Mouse (Mus musculus) limb, embryonic 13.5 days (tissue): ENCODE measurements around the gene Rad23a. TPM values are rescaled to one million over a fixed set of nuclear protein-coding genes. Genes with fewer than 3 reads are reported as not detected.

Experiments used
- ATAC-seq: fragments of 200-750 bp; cut with Nextera tagmentation; 2 replicates; pipeline ENCODE4 v1.8.0; 2017; ENCODE audit warnings: low read depth, moderate number of reproducible peaks, moderate TSS enrichment; ENCODE audit not compliant: low FRiP score
- H3K27ac ChIP-seq: fragments of 300-500 bp; sonication (generic); 2 replicates; pipeline ENCODE4 v1.5.1; 2015; ENCODE audit warnings: inconsistent platforms, mild to moderate bottlenecking, moderate library complexity
- H3K27me3 ChIP-seq: fragments of 300-500 bp; sonication (generic); 2 replicates; pipeline ENCODE4 v1.6.1; 2015; ENCODE audit warnings: mild to moderate bottlenecking, inconsistent platforms
- H3K36me3 ChIP-seq: fragments of 300-500 bp; sonication (generic); 2 replicates; pipeline ENCODE4 v1.6.1; 2015; ENCODE audit warnings: inconsistent platforms, mild to moderate bottlenecking, moderate library complexity
- H3K4me1 ChIP-seq: fragments of 300-500 bp; sonication (generic); 2 replicates; pipeline ENCODE4 v1.6.1; 2015; ENCODE audit warnings: inconsistent platforms
- H3K4me2 ChIP-seq: fragments of 300-500 bp; sonication (generic); replicated peaks from 2 replicates; pipeline ENCODE4 v1.6.1; 2015; ENCODE audit warnings: inconsistent platforms, mild to moderate bottlenecking, moderate library complexity
- H3K4me3 ChIP-seq: fragments of 300-500 bp; sonication (generic); 2 replicates; pipeline ENCODE4 v1.5.1; 2015; ENCODE audit warnings: moderate library complexity, mild to moderate bottlenecking, inconsistent platforms
- H3K9ac ChIP-seq: fragments of 300-500 bp; sonication (generic); 2 replicates; pipeline ENCODE4 v1.6.1; 2015; ENCODE audit warnings: mild to moderate bottlenecking, inconsistent platforms
- H3K9me3 ChIP-seq: fragments of 300-500 bp; sonication (generic); 2 replicates; pipeline ENCODE4 v1.6.1; 2016; ENCODE audit warnings: inconsistent platforms
- WGBS: fragments of 180-500 bp; shearing (Covaris S2); methylation state at CpG from one replicate; pipeline ENCODE4 v1.1.7; 2015; 5-methylcytosine and 5-hydroxymethylcytosine counted together
- polyA plus RNA-seq: library from polyadenylated mRNA; unstranded; fragments of >200 nt; fragmentation: Nextera tagmentation; extraction: Ambion mirVana; gene quantifications from 2 replicates; pipeline ENCODE4 v1.2.1, GENCODE M21; 2015

Gene Rad23a
- polyA plus RNA-seq = 106 TPM in 2 replicates

GRCm38 (mm10) chr8:84840248-84840999 is at the start of gene Rad23a:
Gene Rad23a, minus strand, starts transcription at chr8:84840665.
- under 1% methylated on average over 49 of the region's 55 CpGs for WGBS
- ATAC-seq = peak; percentile 95
- Histone ChIP-seq H3K4me3 (peak within 1 kb of the TSS; percentile 88), H3K4me2 (peak within 1 kb of the TSS; percentile 71), H3K36me3 (peaks cover 82% of the 10 kb centered on the region), H3K9ac (peak within 1 kb of the TSS; percentile 90), H3K9me3 (no peaks in the 10 kb centered on the region), H3K4me1 (peaks cover 76% of the 10 kb centered on the region), H3K27ac (peak within 1 kb of the TSS; percentile 80), H3K27me3 (no peaks in the 10 kb centered on the region)

GRCm38 (mm10) chr8:84889141-84889540 is 48.7 kb upstream of the Rad23a start:
- WGBS = 92% methylated on average over 1 of the region's 1 CpGs
- H3K27ac ChIP-seq = no peak overlapping the region
- no peaks in the 10 kb centered on the region for H3K27me3 ChIP-seq
- no peak overlapping the region for H3K4me3 ChIP-seq
- H3K9me3 ChIP-seq = no peaks in the 10 kb centered on the region
- no peak overlapping the region for H3K9ac ChIP-seq
- ATAC-seq = no peak
- H3K4me1 ChIP-seq = peaks cover 14% of the 10 kb centered on the region
- peaks cover 65% of the 10 kb centered on the region for H3K36me3 ChIP-seq
- H3K4me2 ChIP-seq = no peak overlapping the region

- Histone ChIP-seq H3K4me2 (no peak overlapping the region), H3K9me3 (no peaks in the 10 kb centered on the region), H3K27me3 (no peaks in the 10 kb centered on the region), H3K4me1 (peaks cover 11% of the 10 kb centered on the region), H3K36me3 (peaks cover 69% of the 10 kb centered on the region), H3K27ac (no peak overlapping the region), H3K9ac (no peak overlapping the region), H3K4me3 (no peak overlapping the region)
- WGBS = 95% methylated on average over 3 of the region's 3 CpGs
- no peak for ATAC-seq
These were observed 47.8 kb upstream of the Rad23a start for GRCm38 (mm10) chr8:84888280-84888679.

GRCm38 (mm10) chr8:84884728-84885127 is 44.3 kb upstream of the Rad23a start:
- H3K4me3 ChIP-seq = no peak overlapping the region

GRCm38 (mm10) chr8:84878915-84879314 is 38.5 kb upstream of the Rad23a start:
- ATAC-seq = no peak
- Histone ChIP-seq H3K27ac (no peak overlapping the region), H3K36me3 (0 out of 2 replicates have a peak, but pooled peaks cover 5% of the 10 kb centered on the region), H3K27me3 (no peaks in the 10 kb centered on the region), H3K4me1 (no peaks in the 10 kb centered on the region), H3K9me3 (no peaks in the 10 kb centered on the region), H3K9ac (no peak overlapping the region), H3K4me2 (no peak overlapping the region), H3K4me3 (no peak overlapping the region)
- 63% methylated on average over 1 of the region's 1 CpGs for WGBS

More at GRCm38 (mm10) chr8:84884728-84885127, 44.3 kb upstream of the Rad23a start:
- Histone ChIP-seq H3K27me3 (no peaks in the 10 kb centered on the region), H3K9me3 (no peaks in the 10 kb centered on the region), H3K27ac (no peak overlapping the region), H3K4me2 (no peak overlapping the region), H3K9ac (no peak overlapping the region), H3K4me1 (no peaks in the 10 kb centered on the region), H3K36me3 (peaks cover 53% of the 10 kb centered on the region)
- ATAC-seq = no peak
- 89% methylated on average over 4 of the region's 4 CpGs for whole genome bisulfite sequencing

GRCm38 (mm10) chr8:84877297-84878035 is 37.0 kb upstream of the Rad23a start:
- Histone ChIP-seq H3K36me3 (no peaks in the 10 kb centered on the region), H3K9me3 (no peaks in the 10 kb centered on the region), H3K4me1 (peaks cover 7% of the 10 kb centered on the region), H3K27ac (no peak overlapping the region), H3K4me2 (no peak overlapping the region), H3K4me3 (no peak overlapping the region), H3K27me3 (no peaks in the 10 kb centered on the region), H3K9ac (no peak overlapping the region)
- ATAC-seq = no peak
- 78% methylated on average over 3 of the region's 3 CpGs for WGBS

GRCm38 (mm10) chr8:84874339-84874738 is 33.9 kb upstream of the Rad23a start:
- peaks cover 4% of the 10 kb centered on the region for H3K36me3 ChIP-seq
- no peak overlapping the region for H3K9ac ChIP-seq
- H3K27me3 ChIP-seq = no peaks in the 10 kb centered on the region
- H3K4me1 ChIP-seq = peaks cover 17% of the 10 kb centered on the region
- ATAC-seq = no peak
- H3K4me3 ChIP-seq = no peak overlapping the region
- H3K27ac ChIP-seq = no peak overlapping the region
- 93% methylated on average over 3 of the region's 3 CpGs for whole genome bisulfite sequencing
- no peaks in the 10 kb centered on the region for H3K9me3 ChIP-seq
- H3K4me2 ChIP-seq = no peak overlapping the region

- ATAC-seq = no peak
- 69% methylated on average over 4 of the region's 4 CpGs for WGBS
- Histone ChIP-seq H3K9ac (peak overlapping the region; percentile 66), H3K36me3 (peaks cover 17% of the 10 kb centered on the region), H3K27me3 (no peaks in the 10 kb centered on the region), H3K4me2 (peak overlapping the region; percentile 97), H3K4me1 (peaks cover 17% of the 10 kb centered on the region), H3K4me3 (peak overlapping the region; percentile 53), H3K27ac (no peak overlapping the region), H3K9me3 (no peaks in the 10 kb centered on the region)
These were observed 32.6 kb upstream of the Rad23a start for GRCm38 (mm10) chr8:84873016-84873415.

GRCm38 (mm10) chr8:84872309-84872965 is 32.0 kb upstream of the Rad23a start:
- H3K4me3 ChIP-seq = peak overlapping the region; percentile 53
- H3K36me3 ChIP-seq = peaks cover 23% of the 10 kb centered on the region
- H3K9ac ChIP-seq = peak overlapping the region; percentile 66
- H3K9me3 ChIP-seq = no peaks in the 10 kb centered on the region
- peak; percentile 66; the same call in 1 of the 2 replicates for ATAC-seq
- H3K4me2 ChIP-seq = peak overlapping the region; percentile 97
- H3K4me1 ChIP-seq = peaks cover 17% of the 10 kb centered on the region
- H3K27me3 ChIP-seq = no peaks in the 10 kb centered on the region
- H3K27ac ChIP-seq = no peak overlapping the region
- 2% methylated on average over 54 of the region's 54 CpGs for WGBS

GRCm38 (mm10) chr8:84871376-84872308 is 31.2 kb upstream of the Rad23a start, which contains the start of gene Syce2:
Gene Syce2, plus strand, starts transcription at chr8:84872111.
- Histone ChIP-seq H3K27me3 (no peaks in the 10 kb centered on the region), H3K4me3 (peak within 1 kb of the TSS; percentile 53), H3K36me3 (peaks cover 31% of the 10 kb centered on the region), H3K9ac (peak within 1 kb of the TSS; percentile 66), H3K4me1 (peaks cover 17% of the 10 kb centered on the region), H3K27ac (no peak within 1 kb of the TSS), H3K9me3 (no peaks in the 10 kb centered on the region), H3K4me2 (peak within 1 kb of the TSS; percentile 97)
- WGBS = 13% methylated on average over 46 of the region's 46 CpGs
- ATAC-seq = peak; percentile 79

- under 1% methylated on average over 39 of the region's 39 CpGs for WGBS
- Histone ChIP-seq H3K4me3 (peak within 1 kb of the TSS; percentile 89), H3K27me3 (no peaks in the 10 kb centered on the region), H3K4me2 (peak within 1 kb of the TSS; percentile 94), H3K27ac (peak within 1 kb of the TSS; percentile 48; the same call in 1 of the 2 replicates), H3K9me3 (no peaks in the 10 kb centered on the region), H3K4me1 (peaks cover 13% of the 10 kb centered on the region), H3K36me3 (peaks cover 33% of the 10 kb centered on the region), H3K9ac (peak within 1 kb of the TSS; percentile 86)
- peak; percentile 92 for ATAC-seq
These were observed 16.5 kb upstream of the Rad23a start, which contains the start of gene Farsa for GRCm38 (mm10) chr8:84856864-84857441. Gene Farsa, plus strand, starts transcription at chr8:84856989.
